In the genomic region with DNA sequence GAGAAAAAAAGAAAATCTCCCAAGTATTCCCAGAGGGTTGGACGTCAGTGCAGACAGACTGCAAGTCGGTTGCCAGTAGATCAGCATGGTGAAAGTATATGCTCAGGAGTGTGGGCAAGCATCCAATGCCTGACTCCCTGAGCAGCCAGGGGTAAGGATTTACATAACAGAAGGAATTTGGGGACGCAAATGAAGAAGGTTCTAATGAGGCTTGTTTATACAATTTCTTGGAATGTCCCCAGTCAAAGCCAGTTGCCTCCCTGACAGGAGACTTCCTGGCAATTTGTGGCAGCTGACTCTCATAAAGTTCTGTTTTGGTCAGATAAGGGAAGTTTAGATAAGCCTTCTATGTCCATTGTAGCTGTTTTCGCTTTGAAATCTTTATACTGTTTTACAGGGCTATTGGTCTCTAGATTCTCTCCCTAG, we compare ENCODE assay signal across 9 mouse cellular contexts. TPM values are rescaled to one million over a fixed set of nuclear protein-coding genes. Genes with fewer than 3 reads are reported as not detected.
A peak's percentile ranks its signal among the peaks of the same experiment; 100 is the strongest.
DNase-seq lines count a peak whose midpoint lies in the region; ATAC-seq lines count a peak whose summit lies in the region.
"Had no signal": no experiment of that assay in that cellular context is flagged by ENCODE, and none has a peak within 500 bp of the region (broad histone marks: within the 10 kb centered on the region; RNA-seq: fewer than 3 reads in every experiment).

No protein-coding gene starts in this region.

- no peaks in the 10 kb centered on the region for H3K9me3 ChIP-seq in stomach, embryonic 16.5 days (replicated peaks; ENCODE audit: control insufficient read depth, low read length)
- H3K9me3 ChIP-seq: midbrain, embryonic 12.5 days had no signal

- no peak for ATAC-seq in stomach, embryonic 16.5 days (ENCODE audit: insufficient read depth, low FRiP score)

- peaks cover 14% of the 10 kb centered on the region; the same call in 1 of the 2 replicates for H3K4me1 ChIP-seq in stomach, embryonic 16.5 days (ENCODE audit: control insufficient read depth, insufficient read depth, low read length)
- H3K4me1 ChIP-seq: midbrain, embryonic 12.5 days had no signal

- H3K4me3 ChIP-seq in stomach, embryonic 16.5 days (replicated peaks; ENCODE audit: low read length): no peak overlapping the region
- H3K4me3 ChIP-seq: midbrain, embryonic 12.5 days had no signal

- DNase-seq in adrenal gland, postnatal 10 days: peak; percentile 31
- no peak for DNase-seq in adrenal gland, adult 18-20 months (ENCODE audit: low spot score in 2 of 2)
- DNase-seq in urinary bladder, postnatal 36 days (ENCODE audit: low spot score in 2 of 2): peak; percentile 10 to 20
- no peak for DNase-seq in urinary bladder, postnatal 10 days (ENCODE audit: low spot score)
- DNase-seq in kidney, adult 8-10 months: peak; percentile 19 to 33
- no peak for DNase-seq in left cerebral cortex, adult 8-10 months (ENCODE audit: low spot score in 2 of 2)
- no peak for DNase-seq in MN1 (ENCODE audit: low spot score)

- WGBS in stomach, embryonic 16.5 days: 33% methylated on average over 4 of the region's 4 CpGs

- no peak overlapping the region for H3K4me2 ChIP-seq in stomach, embryonic 16.5 days (ENCODE audit: low read depth, low read length)
- H3K4me2 ChIP-seq: midbrain, embryonic 12.5 days had no signal

- H3K27ac ChIP-seq in stomach, embryonic 16.5 days (ENCODE audit: low read length): peak overlapping the region; percentile 8
- H3K27ac ChIP-seq: midbrain, embryonic 12.5 days had no signal

- no peak overlapping the region for H3K9ac ChIP-seq in stomach, embryonic 16.5 days (ENCODE audit: low read length)
- H3K9ac ChIP-seq: midbrain, embryonic 12.5 days had no signal

- no peaks in the 10 kb centered on the region for H3K36me3 ChIP-seq in stomach, embryonic 16.5 days (ENCODE audit: control insufficient read depth, insufficient read depth, low read length)
- H3K36me3 ChIP-seq: midbrain, embryonic 12.5 days had no signal

- H3K27me3 ChIP-seq in stomach, embryonic 16.5 days (ENCODE audit: control insufficient read depth, insufficient read depth, low read length): no peaks in the 10 kb centered on the region
- H3K27me3 ChIP-seq: midbrain, embryonic 12.5 days had no signal

RNA-seq across cellular contexts. Expression of a gene that starts 33.4 kb away (rescaled TPM):
- 10 to 100 TPM; 44.8 to 51.5 TPM for total RNA-seq in adrenal gland, postnatal 10 days (2021)
- 10 to 100 TPM; 54.3 to 73.9 TPM for total RNA-seq in adrenal gland, adult 18-20 months (2021)
- 19.7 and 20.7 TPM in 2 replicates for polyA plus RNA-seq in stomach, embryonic 16.5 days (2015; fragmentation: Nextera tagmentation; extraction: Ambion mirVana)
- total RNA-seq in left cerebral cortex, adult 8-10 months (2022): 10 to 100 TPM; 40.6 to 44.6 (median 42.8) TPM

Comparison
In these comparisons a context has a peak if more than half of its experiments do, and no peak if none do; other contexts are left out.
1. DNase-seq: peak in adrenal gland, postnatal 10 days (single experiment), urinary bladder, postnatal 36 days (2 of 2) and kidney, adult 8-10 months (2 of 2); none in adrenal gland, adult 18-20 months (0 of 2), urinary bladder, postnatal 10 days (single experiment), left cerebral cortex, adult 8-10 months (0 of 2) and MN1 (single experiment).